Mouse (Mus musculus) kidney, postnatal 0 days (tissue): ENCODE measurements around the gene Azin2. TPM values are rescaled to one million over a fixed set of nuclear protein-coding genes. Genes with fewer than 3 reads are reported as not detected.

Source experiments
- ATAC-seq: fragments of 200-750 bp; cut with Nextera tagmentation; replicated peaks from 2 replicates; pipeline ENCODE4 v1.8.0; 2017; ENCODE audit warnings: low read depth, moderate number of reproducible peaks, moderate TSS enrichment, moderate library complexity; ENCODE audit not compliant: low FRiP score
- DNase-seq: peaks from one replicate; pipeline ENCODE4 v3.0.0-alpha.2; 2016; ENCODE audit warnings: low spot score
- H3K27ac ChIP-seq: fragments of 300-500 bp; sonication (generic); 2 replicates; pipeline ENCODE4 v1.5.1; 2014; ENCODE audit warnings: mild to moderate bottlenecking
- H3K27me3 ChIP-seq: fragments of 300-500 bp; sonication (generic); 2 replicates; pipeline ENCODE4 v1.6.1; 2014; ENCODE audit warnings: low read length, mixed read lengths; ENCODE audit not compliant: insufficient read depth
- H3K36me3 ChIP-seq: fragments of 300-500 bp; sonication (generic); 2 replicates; pipeline ENCODE4 v1.6.1; 2014; ENCODE audit warnings: low read length, mixed read lengths; ENCODE audit not compliant: insufficient read depth
- H3K4me1 ChIP-seq: fragments of 300-500 bp; sonication (generic); replicated peaks from 2 replicates; pipeline ENCODE4 v1.6.1; 2014; ENCODE audit warnings: antibody characterized with exemption, low read length, mixed read lengths; ENCODE audit not compliant: insufficient read depth
- H3K4me2 ChIP-seq: fragments of 300-500 bp; sonication (generic); 2 replicates; pipeline ENCODE4 v1.6.1; 2014; ENCODE audit warnings: mild to moderate bottlenecking, low read length, moderate library complexity, mixed read lengths
- H3K4me3 ChIP-seq: fragments of 300-500 bp; sonication (generic); replicated peaks from 2 replicates; pipeline ENCODE4 v1.5.1; 2014; ENCODE audit warnings: low read depth, low read length
- H3K9ac ChIP-seq: fragments of 300-500 bp; sonication (generic); 2 replicates; pipeline ENCODE4 v1.6.1; 2014; ENCODE audit warnings: low read depth, low read length
- H3K9me3 ChIP-seq: fragments of 300-500 bp; sonication (generic); replicated peaks from 2 replicates; pipeline ENCODE4 v1.6.1; 2016; ENCODE audit warnings: low read length, inconsistent platforms, mixed read lengths
- CTCF ChIP-seq: IDR thresholded peaks from 2 replicates; pipeline ENCODE4 v1.5.1; 2016; ENCODE audit warnings: antibody characterized with exemption, low read depth, mild to moderate bottlenecking, moderate library complexity
- WGBS: fragments of 180-500 bp; shearing (Covaris S2); extraction: QIAGEN DNeasy Blood & Tissue Kit; methylation state at CpG from one replicate; pipeline ENCODE4 v1.1.7; 2014; 5-methylcytosine and 5-hydroxymethylcytosine counted together
- polyA plus RNA-seq: library from polyadenylated mRNA; unstranded; fragments of >200 nt; fragmentation: Nextera tagmentation; extraction: Ambion mirVana; gene quantifications from 2 replicates; pipeline ENCODE4 v1.2.1, GENCODE M21; 2015

Azin2 gene
- polyA plus RNA-seq, 1 experiment from 2014 or later = 21.5 TPM

- Histone ChIP-seq H3K9me3 (no peaks in the 10 kb centered on the region), H3K27ac (peak overlapping the region; percentile 85), H3K4me2 (no peak overlapping the region), H3K27me3 (no peaks in the 10 kb centered on the region), H3K4me3 (no peak overlapping the region), H3K9ac (no peak overlapping the region), H3K36me3 (0 out of 2 replicates have a peak, but pooled peaks cover 6% of the 10 kb centered on the region), H3K4me1 (peaks cover 23% of the 10 kb centered on the region)
- DNase-seq = peak; percentile 85
- no peak for TF ChIP-seq CTCF
- peak; percentile 69 for ATAC-seq
- 5% methylated on average over 6 of the region's 7 CpGs for WGBS
These were observed 64.3 kb downstream of the Azin2 start for GRCm38 (mm10) chr4:128897911-128898421.

- Histone ChIP-seq H3K27me3 (no peaks in the 10 kb centered on the region), H3K4me1 (peaks cover 23% of the 10 kb centered on the region), H3K4me2 (no peak overlapping the region), H3K9ac (no peak overlapping the region), H3K9me3 (no peaks in the 10 kb centered on the region), H3K27ac (no peak overlapping the region), H3K36me3 (0 out of 2 replicates have a peak, but pooled peaks cover 3% of the 10 kb centered on the region), H3K4me3 (no peak overlapping the region)
- WGBS = 94% methylated on average over 10 of the region's 10 CpGs
- ATAC-seq (no peak), DNase-seq (no peak)
- TF ChIP-seq CTCF = no peak
These were observed 65.6 kb downstream of the Azin2 start for GRCm38 (mm10) chr4:128896667-128897066.

GRCm38 (mm10) chr4:128895841-128896240 is 66.4 kb downstream of the Azin2 start:
- Histone ChIP-seq H3K4me1 (peaks cover 26% of the 10 kb centered on the region), H3K27me3 (no peaks in the 10 kb centered on the region), H3K4me3 (no peak overlapping the region), H3K36me3 (0 out of 2 replicates have a peak, but pooled peaks cover 3% of the 10 kb centered on the region), H3K9me3 (no peaks in the 10 kb centered on the region), H3K9ac (no peak overlapping the region), H3K27ac (no peak overlapping the region), H3K4me2 (no peak overlapping the region)
- WGBS = 96% methylated on average over 4 of the region's 4 CpGs
- TF ChIP-seq CTCF = no peak
- no peak for ATAC-seq
- no peak for DNase-seq

GRCm38 (mm10) chr4:128894112-128894511 is 68.1 kb downstream of the Azin2 start:
- 88% methylated on average over 12 of the region's 12 CpGs for WGBS
- Histone ChIP-seq H3K27me3 (no peaks in the 10 kb centered on the region), H3K4me3 (no peak overlapping the region), H3K27ac (no peak overlapping the region), H3K9me3 (no peaks in the 10 kb centered on the region), H3K4me1 (peaks cover 22% of the 10 kb centered on the region), H3K36me3 (no peaks in the 10 kb centered on the region), H3K4me2 (no peak overlapping the region), H3K9ac (no peak overlapping the region)
- DNase-seq = no peak
- no peak for ATAC-seq
- no peak for TF ChIP-seq CTCF

- H3K4me2 ChIP-seq = no peak overlapping the region
- H3K4me1 ChIP-seq = peaks cover 6% of the 10 kb centered on the region; the same call in 1 of the 2 replicates
- H3K36me3 ChIP-seq = no peaks in the 10 kb centered on the region
- ATAC-seq (no peak), DNase-seq (no peak)
- no peaks in the 10 kb centered on the region for H3K9me3 ChIP-seq
- H3K9ac ChIP-seq = no peak overlapping the region
- no peak overlapping the region for H3K4me3 ChIP-seq
- H3K27ac ChIP-seq = no peak overlapping the region
- no peaks in the 10 kb centered on the region for H3K27me3 ChIP-seq
- WGBS = 73% methylated on average over 6 of the region's 6 CpGs
- TF ChIP-seq CTCF = no peak
These were observed 70.1 kb downstream of the Azin2 start for GRCm38 (mm10) chr4:128892188-128892587.

- ATAC-seq (no peak), DNase-seq (no peak)
- H3K4me3 ChIP-seq = no peak overlapping the region
- no peaks in the 10 kb centered on the region for H3K36me3 ChIP-seq
- H3K27ac ChIP-seq = no peak overlapping the region
- no peak for TF ChIP-seq CTCF
- H3K9ac ChIP-seq = no peak overlapping the region
- H3K4me1 ChIP-seq = peaks cover 6% of the 10 kb centered on the region; the same call in 1 of the 2 replicates
- 73% methylated on average over 6 of the region's 6 CpGs for WGBS
- no peak overlapping the region for H3K4me2 ChIP-seq
- no peaks in the 10 kb centered on the region for H3K9me3 ChIP-seq
- H3K27me3 ChIP-seq = no peaks in the 10 kb centered on the region
These were observed 70.5 kb downstream of the Azin2 start for GRCm38 (mm10) chr4:128891746-128892145.

- H3K9ac ChIP-seq = no peak overlapping the region
- no peaks in the 10 kb centered on the region for H3K27me3 ChIP-seq
- DNase-seq (peak; percentile 59), ATAC-seq (no peak)
- no peaks in the 10 kb centered on the region for H3K9me3 ChIP-seq
- no peak overlapping the region for H3K4me3 ChIP-seq
- peaks cover 6% of the 10 kb centered on the region; the same call in 1 of the 2 replicates for H3K4me1 ChIP-seq
- H3K4me2 ChIP-seq = no peak overlapping the region
- H3K36me3 ChIP-seq = no peaks in the 10 kb centered on the region
- H3K27ac ChIP-seq = no peak overlapping the region
- TF ChIP-seq CTCF = no peak
- WGBS = 10% methylated on average over 1 of the region's 1 CpGs
These were observed 71.1 kb downstream of the Azin2 start for GRCm38 (mm10) chr4:128891157-128891556.
